Mouse (Mus musculus) adrenal gland (tissue): ENCODE results near the gene Relt.

ENCODE experiments used
- intact Hi-C: fragments of 180-260 bp; cut with DNase I; formaldehyde crosslinking; loops from one replicate; pipeline ENCODE4 v1.15.1; 2025
- microRNA-seq, 2 experiments: library from miRNA; unstranded; fragments of <30 nt; microRNA quantifications; one replicate each; pipeline ENCODE4; 2019

The Relt gene

DNA sequence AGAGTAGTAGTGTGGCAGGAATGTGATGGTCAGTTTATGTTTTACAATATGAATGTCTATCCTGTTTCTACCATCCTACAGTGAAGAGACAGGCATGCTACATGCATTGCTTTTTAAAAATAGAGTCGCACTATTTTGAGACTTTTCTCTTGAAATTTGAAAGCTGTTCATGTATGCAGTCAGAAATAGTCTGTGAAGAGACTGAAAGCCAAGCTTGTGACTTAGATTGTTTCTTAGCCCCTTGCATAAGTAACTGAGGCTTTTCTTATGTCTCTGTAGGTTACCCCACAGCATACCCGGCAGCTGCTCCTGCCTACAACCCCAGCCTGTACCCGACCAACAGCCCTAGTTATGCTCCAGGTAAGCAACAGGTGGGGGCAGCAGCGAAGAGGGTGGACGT is 50.6 kb downstream of the Relt start:
- intact Hi-C loops: no loop called here

DNA sequence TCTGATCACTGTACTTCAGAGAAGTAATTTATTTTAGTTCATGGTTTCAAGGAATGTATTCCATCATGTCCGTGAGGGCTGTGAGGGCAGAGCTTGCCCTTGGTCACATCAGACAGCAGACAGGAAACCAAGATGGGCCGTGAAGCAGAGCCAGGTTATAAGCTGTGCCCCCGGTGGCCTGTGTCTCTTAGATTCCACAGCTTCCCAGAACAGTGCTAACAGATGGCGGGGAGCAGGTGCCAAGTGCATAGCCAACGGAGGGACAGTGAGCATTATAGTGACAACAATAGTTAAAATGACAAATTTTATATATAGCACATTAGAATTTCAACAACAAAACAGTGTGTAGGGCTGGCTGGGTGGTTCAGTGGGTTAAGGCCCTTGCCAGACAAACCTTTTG is 51.3 kb downstream of the Relt start:
- intact Hi-C loops: no loop called here

DNA sequence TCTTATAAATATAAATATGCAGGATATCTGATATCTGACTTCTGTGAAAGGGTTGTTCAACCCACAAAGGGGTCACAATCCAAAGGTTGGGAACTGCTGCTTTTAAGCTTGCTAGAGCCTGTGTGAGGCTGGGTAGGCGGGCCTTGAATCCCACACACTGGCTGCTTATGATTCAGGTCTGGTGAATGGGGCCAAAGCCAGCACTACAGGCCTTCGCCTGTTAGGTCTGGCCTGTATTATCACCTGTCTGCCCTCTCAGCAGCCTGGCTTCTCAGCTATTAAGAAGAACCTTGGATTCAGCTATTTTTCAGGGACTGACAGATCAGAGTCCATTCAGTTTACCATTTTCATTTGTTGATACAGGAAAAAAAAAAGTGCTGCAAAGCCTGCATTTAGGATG is 57.9 kb downstream of the Relt start:
- intact Hi-C loops: loop anchor here (10.0 kb wide), 1 partner anchor 291 kb away; the partner anchor contains the start of gene Dnajb13

DNA sequence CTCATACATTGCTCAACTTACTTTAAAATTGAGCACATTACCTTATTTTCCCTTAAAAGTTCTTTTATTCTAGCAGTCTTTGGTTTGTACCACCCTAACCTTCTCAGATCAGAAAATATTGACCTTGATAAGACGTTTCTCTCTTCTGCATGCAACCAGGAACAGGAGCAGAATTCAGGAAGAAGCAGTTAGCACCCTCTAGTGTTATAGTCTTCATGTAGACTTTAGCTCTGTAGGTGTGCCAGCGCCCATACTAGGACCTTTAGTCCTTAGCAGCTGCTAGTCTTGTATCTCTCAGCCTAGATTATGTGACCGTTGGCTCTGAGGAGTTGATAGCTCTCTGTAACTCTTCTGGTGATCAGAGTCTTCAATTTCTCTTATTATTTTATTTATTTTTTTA is 64.4 kb downstream of the Relt start:
- intact Hi-C loops: loop anchor here (2.0 kb wide), 1 partner anchor 114 kb away; no protein-coding TSS in a partner anchor

Small RNA genes lying within 50 kb of the gene (microRNA-seq; reads per million reads assigned to microRNA genes)
- gene Mir3102: 362 to 541 reads per million in 2 experiments
